Mouse (Mus musculus) C2C12 (cell line): ENCODE measurements at regions not wholly inside any gene's neighbourhood (a gene's known extent, or its start where the extent isn't known, plus 50 kb on each side); places are given as distances from the start of the nearest gene placed in this dataset.

Experiments
- CEBPB ChIP-seq: IDR thresholded peaks from one replicate; pipeline ENCODE4 v1.6.1; 2011; ENCODE audit warnings: low read depth, mild to moderate bottlenecking, control low read depth, moderate library complexity
- CTCF ChIP-seq: IDR thresholded peaks from one replicate; pipeline ENCODE4 v1.5.1; 2011; ENCODE audit not compliant: control insufficient read depth, insufficient read depth, insufficient read length
- MAX ChIP-seq: IDR thresholded peaks from one replicate; pipeline ENCODE4 v1.6.1; 2011; ENCODE audit warnings: mild to moderate bottlenecking, control low read depth
- MYOD1 ChIP-seq: IDR thresholded peaks from one replicate; pipeline ENCODE4 v1.6.1; 2011; ENCODE audit warnings: low read depth; ENCODE audit not compliant: control insufficient read depth, insufficient read length
- USF1 ChIP-seq: IDR thresholded peaks from one replicate; pipeline ENCODE4 v1.6.1; 2011; ENCODE audit warnings: low read depth, mild to moderate bottlenecking, control low read depth, moderate library complexity

- TF ChIP-seq CTCF: no peak
- TF ChIP-seq CEBPB: no peak
- TF ChIP-seq USF1: no peak
- TF ChIP-seq MAX: no peak
- no peak for TF ChIP-seq MYOD1
Measured at GRCm38 (mm10) chr3:156205246-156205645, 356.3 kb upstream of the Negr1 start.
